Mouse (Mus musculus): ENCODE measurements at regions not wholly inside any gene's neighbourhood (a gene's known extent, or its start where the extent isn't known, plus 50 kb on each side); places are given as distances from the start of the nearest gene placed in this dataset.

- no peaks in the 10 kb centered on the region for H3K36me3 ChIP-seq (ENCODE audit: poor library complexity, severe bottlenecking)
These were observed 53.2 kb upstream of the Ddah1 start for GRCm38 (mm10) chr3:145705317-145705716.

GRCm38 (mm10) chr3:145704054-145704453 is 54.3 kb upstream of the Ccn1 start:
- 66% methylated on average over 9 of the region's 9 CpGs for WGBS
- H3K4me3 ChIP-seq, result no peak overlapping the region
- H3K9ac ChIP-seq, result no peak overlapping the region
- H3K27me3 ChIP-seq, result no peaks in the 10 kb centered on the region
- peaks cover 12% of the 10 kb centered on the region; the same call in 1 of the 2 replicates for H3K4me1 ChIP-seq
- H3K9me3 ChIP-seq (replicated peaks), result no peaks in the 10 kb centered on the region
- H3K27ac ChIP-seq, result no peak overlapping the region
- no peak overlapping the region for H3K4me2 ChIP-seq
- no peak for ATAC-seq
- H3K36me3 ChIP-seq (ENCODE audit: poor library complexity, severe bottlenecking), result no peaks in the 10 kb centered on the region

More at GRCm38 (mm10) chr3:145705317-145705716, 53.2 kb upstream of the Ddah1 start:
- Histone ChIP-seq H3K9me3 (replicated peaks) (no peaks in the 10 kb centered on the region), H3K27ac (no peak overlapping the region), H3K4me1 (peaks cover 12% of the 10 kb centered on the region; the same call in 1 of the 2 replicates), H3K9ac (no peak overlapping the region), H3K4me3 (no peak overlapping the region), H3K27me3 (no peaks in the 10 kb centered on the region), H3K4me2 (no peak overlapping the region)
- no peak for ATAC-seq
- 81% methylated on average over 5 of the region's 5 CpGs for WGBS

GRCm38 (mm10) chr3:145703411-145703924 is 53.7 kb upstream of the Ccn1 start:
- Histone ChIP-seq H3K4me3 (no peak overlapping the region), H3K9me3 (replicated peaks) (no peaks in the 10 kb centered on the region), H3K27me3 (no peaks in the 10 kb centered on the region), H3K36me3 (ENCODE audit: poor library complexity, severe bottlenecking) (no peaks in the 10 kb centered on the region), H3K27ac (0 out of 2 replicates have a peak overlapping the region, but pooled peaks have one; percentile 32), H3K9ac (no peak overlapping the region), H3K4me2 (peak overlapping the region; percentile 13; the same call in 1 of the 2 replicates), H3K4me1 (peaks cover 12% of the 10 kb centered on the region; the same call in 1 of the 2 replicates)
- WGBS, result 8% methylated on average over 11 of the region's 11 CpGs
- peak; percentile 65 for ATAC-seq

GRCm38 (mm10) chr3:145702739-145703138 is 53.0 kb upstream of the Ccn1 start:
- Histone ChIP-seq H3K27ac (no peak overlapping the region), H3K4me2 (no peak overlapping the region), H3K9ac (no peak overlapping the region), H3K27me3 (no peaks in the 10 kb centered on the region), H3K4me3 (no peak overlapping the region), H3K36me3 (ENCODE audit: poor library complexity, severe bottlenecking) (no peaks in the 10 kb centered on the region), H3K9me3 (replicated peaks) (no peaks in the 10 kb centered on the region), H3K4me1 (peaks cover 12% of the 10 kb centered on the region; the same call in 1 of the 2 replicates)
- WGBS, result 64% methylated on average over 5 of the region's 5 CpGs
- no peak for ATAC-seq

- H3K9me3 ChIP-seq (replicated peaks), result no peaks in the 10 kb centered on the region
- H3K4me3 ChIP-seq, result no peak overlapping the region
- H3K27me3 ChIP-seq, result no peaks in the 10 kb centered on the region
- H3K27ac ChIP-seq, result no peak overlapping the region
- H3K4me2 ChIP-seq, result no peak overlapping the region
- H3K4me1 ChIP-seq, result peaks cover 12% of the 10 kb centered on the region; the same call in 1 of the 2 replicates
- no peak for ATAC-seq
- H3K9ac ChIP-seq, result no peak overlapping the region
- H3K36me3 ChIP-seq (ENCODE audit: poor library complexity, severe bottlenecking), result no peaks in the 10 kb centered on the region
- WGBS, result 87% methylated on average over 6 of the region's 6 CpGs
These were observed 52.2 kb upstream of the Ccn1 start for GRCm38 (mm10) chr3:145701945-145702344.
